ENCODE assay signal across 30 mouse cellular contexts in the genomic region with DNA sequence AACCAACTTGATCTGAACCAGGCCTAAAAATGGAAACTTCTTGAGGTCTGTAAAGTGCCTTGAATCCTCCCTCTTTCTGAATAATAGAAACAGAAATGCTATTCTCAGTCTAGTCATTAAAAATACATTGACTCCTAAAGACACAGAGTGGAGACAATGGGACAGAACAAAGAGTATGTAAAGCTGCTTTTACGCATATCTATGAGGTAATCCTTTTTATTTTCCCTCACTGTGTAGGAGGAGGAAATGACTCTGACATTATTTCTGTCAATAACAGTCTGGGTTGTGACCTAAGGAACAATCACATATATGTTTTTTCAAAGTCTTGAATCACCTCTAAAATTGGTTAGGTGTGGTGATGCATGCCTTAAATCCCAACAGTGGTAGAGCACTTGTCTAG. TPM values are rescaled to one million over a fixed set of nuclear protein-coding genes. Genes with fewer than 3 reads are reported as not detected.
A peak's percentile ranks its signal among the peaks of the same experiment; 100 is the strongest.
DNase-seq lines count a peak whose midpoint lies in the region; ATAC-seq lines count a peak whose summit lies in the region.
"Had no signal": no experiment of that assay in that cellular context is flagged by ENCODE, and none has a peak within 500 bp of the region (broad histone marks: within the 10 kb centered on the region; RNA-seq: fewer than 3 reads in every experiment).

No protein-coding gene starts in this region.

- no peak for ATAC-seq in midbrain, embryonic 11.5 days (ENCODE audit: low FRiP score)
- no peak for ATAC-seq in midbrain, embryonic 13.5 days
- ATAC-seq in hindbrain, embryonic 11.5 days (ENCODE audit: low FRiP score) = no peak
- no peak for ATAC-seq in megakaryocyte-erythroid progenitor cell, adult 5-6 weeks (replicated peaks; ENCODE audit: low FRiP score, low TSS enrichment, poor library complexity, severe bottlenecking)
- ATAC-seq: CD4-positive, CD25-positive, alpha-beta regulatory T cell, adult 4 months; forebrain, embryonic 14.5 days; forebrain, embryonic 16.5 days had no signal

- peak; percentile 75 for DNase-seq in midbrain, embryonic 11.5 days (ENCODE audit: low spot score, missing footprints)
- peak; percentile 63 for DNase-seq in R1 (ENCODE audit: low read depth, low spot score)
- no peak for DNase-seq in hindbrain, embryonic 11.5 days (ENCODE audit: low spot score)
- DNase-seq: adrenal gland, adult 2 months; adrenal gland, postnatal 10 days; adrenal gland, postnatal 25 days; B cell, adult 2 months; cerebellum, adult 11 months; cerebellum, adult 18-20 months; cerebellum, adult 8-10 months; cerebellum, adult 9-11 months; cerebellum, postnatal 14 days; cerebellum, postnatal 36 days; embryo, embryonic 11 days had no signal

- no peaks in the 10 kb centered on the region for H3K27me3 ChIP-seq in midbrain, embryonic 11.5 days (ENCODE audit: control insufficient read depth, insufficient read depth, low read length)
- no peaks in the 10 kb centered on the region for H3K27me3 ChIP-seq in midbrain, embryonic 13.5 days
- no peaks in the 10 kb centered on the region for H3K27me3 ChIP-seq in hindbrain, embryonic 11.5 days (ENCODE audit: control insufficient read depth, insufficient read depth, low read length)
- H3K27me3 ChIP-seq: embryonic facial prominence, embryonic 13.5 days; embryonic facial prominence, embryonic 15.5 days; forebrain, embryonic 12.5 days had no signal

- WGBS in midbrain, embryonic 11.5 days = 58% methylated on average over 1 of the region's 1 CpGs
- 68% methylated on average over 1 of the region's 1 CpGs for WGBS in midbrain, embryonic 13.5 days
- 83% methylated on average over 1 of the region's 1 CpGs for WGBS in hindbrain, embryonic 11.5 days

- no peak overlapping the region for H3K4me2 ChIP-seq in midbrain, embryonic 11.5 days
- H3K4me2 ChIP-seq in midbrain, embryonic 13.5 days (replicated peaks) = no peak overlapping the region
- H3K4me2 ChIP-seq in hindbrain, embryonic 11.5 days (replicated peaks; ENCODE audit: low read depth, low read length) = no peak overlapping the region
- H3K4me2 ChIP-seq: embryonic facial prominence, embryonic 13.5 days; embryonic facial prominence, embryonic 15.5 days; forebrain, embryonic 12.5 days had no signal

- H3K36me3 ChIP-seq in midbrain, embryonic 11.5 days (ENCODE audit: control insufficient read depth, insufficient read depth, low read length) = no peaks in the 10 kb centered on the region
- H3K36me3 ChIP-seq in midbrain, embryonic 13.5 days = no peaks in the 10 kb centered on the region
- no peaks in the 10 kb centered on the region for H3K36me3 ChIP-seq in hindbrain, embryonic 11.5 days (ENCODE audit: control insufficient read depth, insufficient read depth, low read length)
- H3K36me3 ChIP-seq: embryonic facial prominence, embryonic 13.5 days; embryonic facial prominence, embryonic 15.5 days; forebrain, embryonic 10.5 days; forebrain, embryonic 12.5 days; G1E had no signal

- no peak overlapping the region for H3K9ac ChIP-seq in midbrain, embryonic 11.5 days (ENCODE audit: low read length)
- H3K9ac ChIP-seq in midbrain, embryonic 13.5 days (replicated peaks) = no peak overlapping the region
- H3K9ac ChIP-seq in hindbrain, embryonic 11.5 days (ENCODE audit: low read depth, low read length) = no peak overlapping the region
- H3K9ac ChIP-seq: embryonic facial prominence, embryonic 13.5 days; embryonic facial prominence, embryonic 15.5 days; forebrain, embryonic 12.5 days had no signal

- no peak overlapping the region for H3K27ac ChIP-seq in midbrain, embryonic 11.5 days (ENCODE audit: low read depth, low read length)
- no peak overlapping the region for H3K27ac ChIP-seq in midbrain, embryonic 13.5 days
- H3K27ac ChIP-seq in hindbrain, embryonic 11.5 days (ENCODE audit: low read depth, low read length) = no peak overlapping the region
- H3K27ac ChIP-seq: embryonic facial prominence, embryonic 13.5 days; embryonic facial prominence, embryonic 15.5 days; forebrain, embryonic 10.5 days; forebrain, embryonic 12.5 days had no signal

- H3K4me3 ChIP-seq in midbrain, embryonic 11.5 days (ENCODE audit: low read depth, low read length) = no peak overlapping the region
- no peak overlapping the region for H3K4me3 ChIP-seq in midbrain, embryonic 13.5 days (replicated peaks)
- H3K4me3 ChIP-seq in hindbrain, embryonic 11.5 days (ENCODE audit: low read depth, low read length) = no peak overlapping the region
- H3K4me3 ChIP-seq: embryonic facial prominence, embryonic 13.5 days; embryonic facial prominence, embryonic 15.5 days; erythroblast, embryonic 14.5 days; forebrain, embryonic 10.5 days; forebrain, embryonic 12.5 days had no signal

- no peaks in the 10 kb centered on the region for H3K4me1 ChIP-seq in midbrain, embryonic 11.5 days (ENCODE audit: control insufficient read depth, insufficient read depth, low read length)
- H3K4me1 ChIP-seq in midbrain, embryonic 13.5 days (replicated peaks) = no peaks in the 10 kb centered on the region
- no peaks in the 10 kb centered on the region for H3K4me1 ChIP-seq in hindbrain, embryonic 11.5 days (replicated peaks; ENCODE audit: control insufficient read depth, insufficient read depth, low read length)
- H3K4me1 ChIP-seq: embryonic facial prominence, embryonic 13.5 days; embryonic facial prominence, embryonic 15.5 days; forebrain, embryonic 10.5 days; forebrain, embryonic 12.5 days had no signal

- no peaks in the 10 kb centered on the region for H3K9me3 ChIP-seq in midbrain, embryonic 11.5 days (ENCODE audit: control insufficient read depth, low read length)
- H3K9me3 ChIP-seq in midbrain, embryonic 13.5 days = no peaks in the 10 kb centered on the region
- no peaks in the 10 kb centered on the region for H3K9me3 ChIP-seq in hindbrain, embryonic 11.5 days (ENCODE audit: control insufficient read depth, low read length)
- H3K9me3 ChIP-seq: embryonic facial prominence, embryonic 13.5 days; embryonic facial prominence, embryonic 15.5 days; forebrain, embryonic 10.5 days; forebrain, embryonic 12.5 days; G1E had no signal

RNA-seq across cellular contexts. Expression of gene Rpe65, which starts 16.0 kb away (rescaled TPM):
- not detected in 2 replicates for polyA plus RNA-seq in midbrain, embryonic 11.5 days (2014; fragmentation: Nextera tagmentation; extraction: Ambion mirVana)
- not detected in 2 replicates for polyA plus RNA-seq in midbrain, embryonic 13.5 days (2015; fragmentation: Nextera tagmentation; extraction: Ambion mirVana)
- polyA plus RNA-seq in hindbrain, embryonic 11.5 days (2014; fragmentation: Nextera tagmentation; extraction: Ambion mirVana) = not detected in 2 replicates
- total RNA-seq in megakaryocyte-erythroid progenitor cell, adult 5-6 weeks (2014; fragmentation: Nextera tagmentation) = not detected in 2 replicates
- not detected in 2 replicates for total RNA-seq in megakaryocyte-erythroid progenitor cell, adult 5-6 weeks (2017)
- total RNA-seq: adrenal gland, adult 2 months; adrenal gland, postnatal 10 days; adrenal gland, postnatal 25 days; adrenal gland, postnatal 4 days; CH12.LX; common myeloid progenitor, adult 5-6 weeks; G1E had no signal
- polyA plus RNA-seq: adrenal gland, adult 2 months; brain, embryonic 14.5 days; CD4-positive, CD25-positive, alpha-beta regulatory T cell, adult 4 months; embryonic facial prominence, embryonic 11.5 days; embryonic facial prominence, embryonic 13.5 days; embryonic facial prominence, embryonic 15.5 days; erythroblast, embryonic 14.5 days; forebrain, embryonic 10.5 days; forebrain, embryonic 12.5 days; forebrain, embryonic 14.5 days; forebrain, embryonic 16.5 days; G1E had no signal
